Mouse (Mus musculus) adrenal gland (tissue): ENCODE results near the gene Olfr1160.
"Not testable (repeated sequence)": the region's sequence is repeated elsewhere in the genome, so short reads cannot be mapped to it uniquely, and the experiment has no call there.

Experiments
- intact Hi-C: fragments of 180-260 bp; cut with DNase I; formaldehyde crosslinking; loops from one replicate; pipeline ENCODE4 v1.15.1; 2025
- long read RNA-seq, 2 experiments: library from polyadenylated mRNA; unstranded; transcript quantifications; one replicate each; pipeline ENCODE4 v2.0.0; 2020; ENCODE audit warnings: borderline replicate concordance in 1 of 2; ENCODE audit not compliant: insufficient replicate concordance in 1 of 2

The Olfr1160 gene
- long read RNA-seq, experiment 1, result 0 reads
- long read RNA-seq, experiment 2, result 0 reads

DNA sequence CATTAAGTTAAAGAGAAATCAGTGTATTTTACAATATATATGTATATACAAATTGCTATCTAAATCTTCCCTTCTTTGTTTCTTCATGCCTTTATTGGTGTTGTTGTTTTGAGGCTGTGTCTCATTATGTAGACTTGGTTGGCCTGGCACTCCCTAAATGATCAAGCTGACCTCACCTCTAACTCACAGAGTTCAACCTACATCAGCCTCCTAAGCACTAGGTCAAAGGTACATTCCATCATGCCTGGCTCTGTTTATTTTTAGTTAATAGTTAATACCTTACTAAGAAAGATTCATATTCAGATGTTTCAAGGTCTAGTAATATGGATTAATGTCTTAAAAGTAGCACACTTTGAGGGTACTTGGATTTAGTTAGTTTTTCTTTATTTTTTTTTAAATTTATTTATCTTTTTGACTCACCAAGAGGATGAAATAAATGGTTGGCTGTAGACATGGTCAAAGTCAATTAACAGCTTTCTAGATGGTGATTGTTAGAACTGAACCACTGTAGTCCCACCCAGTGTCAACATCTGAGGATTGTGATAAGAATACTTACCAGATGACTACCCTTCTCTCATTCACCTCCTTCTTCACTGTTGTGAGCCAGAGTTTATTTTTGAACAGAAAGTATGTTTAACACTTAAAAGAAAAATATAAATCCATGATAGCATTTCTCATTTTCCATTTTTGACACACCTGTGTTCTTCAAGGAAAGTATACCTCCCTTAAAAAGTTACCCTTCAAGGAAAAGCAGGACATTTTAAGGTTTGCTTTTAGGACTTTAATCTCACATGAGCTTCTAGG is at the start of gene Olfr1160:
Gene Olfr1160 (minus strand): TSS at position 754 of the 804 bp plus-strand sequence.
- intact Hi-C loops, result no loop called here

DNA sequence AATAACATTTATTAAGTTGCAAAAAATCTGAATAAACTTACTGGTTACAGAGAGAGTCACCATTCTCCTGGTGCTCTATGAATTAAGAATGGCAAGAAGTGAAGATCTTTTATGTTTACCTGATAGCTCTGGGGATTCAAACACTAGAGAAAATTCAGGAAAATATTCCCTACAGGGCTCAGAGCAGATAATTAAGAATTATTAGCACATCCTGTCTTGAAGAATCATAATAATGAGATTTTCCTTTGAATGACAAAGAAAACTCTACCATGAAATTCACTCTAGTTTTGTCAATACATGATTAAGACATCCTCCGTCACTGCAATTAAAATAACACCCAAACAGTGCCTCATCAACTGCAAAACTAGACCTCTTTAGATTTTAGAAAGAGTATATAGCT is 43.0 kb upstream of the Olfr1160 start, which contains the start of gene Olfr1162:
Gene Olfr1162 (minus strand): TSS at position 101 of the 400 bp plus-strand sequence.
- intact Hi-C loops, result no loop called here

DNA sequence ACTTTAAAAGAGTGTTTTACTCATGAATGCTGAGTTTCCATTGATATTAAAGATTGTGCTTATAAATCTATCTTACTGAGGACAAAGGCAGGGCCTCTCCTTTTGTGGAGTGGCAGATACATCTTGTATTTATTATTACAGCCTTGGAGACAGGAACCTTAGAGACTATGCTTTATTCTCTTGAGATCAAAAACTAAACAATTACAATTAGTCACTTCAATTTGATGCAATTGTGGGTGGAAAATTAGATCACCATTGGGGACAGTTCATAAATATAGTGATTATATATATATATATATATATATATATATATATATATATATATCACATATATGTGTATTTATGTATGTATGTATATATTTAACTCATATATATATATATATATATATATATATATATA is 29.5 kb upstream of the Olfr1160 start, which contains the start of gene Olfr73:
Gene Olfr73 (minus strand): TSS at position 101 of the 400 bp plus-strand sequence.
- intact Hi-C loops, result no loop called here

DNA sequence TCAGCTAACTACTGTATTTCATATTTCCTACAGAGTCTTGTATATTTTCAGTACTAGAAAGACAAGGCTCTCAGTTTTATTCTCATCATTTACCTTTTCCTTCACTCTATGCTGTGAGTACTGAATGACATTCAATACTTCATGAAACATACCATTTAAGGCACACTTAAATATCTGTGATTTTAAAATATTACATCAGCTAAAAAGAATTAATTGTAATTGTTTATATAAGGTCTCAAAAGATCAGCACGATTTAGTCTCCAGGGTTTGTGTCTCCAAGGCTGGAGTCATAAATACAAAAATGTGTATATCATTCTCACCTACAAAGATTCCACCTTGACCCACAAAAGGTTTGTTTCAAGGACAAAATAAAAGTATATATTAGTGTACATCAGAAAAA is 14.4 kb upstream of the Olfr1160 start, which contains the start of gene Olfr1161:
Gene Olfr1161 (plus strand): TSS at position 301 of the 400 bp plus-strand sequence.
- intact Hi-C loops, result not testable (repeated sequence)

DNA sequence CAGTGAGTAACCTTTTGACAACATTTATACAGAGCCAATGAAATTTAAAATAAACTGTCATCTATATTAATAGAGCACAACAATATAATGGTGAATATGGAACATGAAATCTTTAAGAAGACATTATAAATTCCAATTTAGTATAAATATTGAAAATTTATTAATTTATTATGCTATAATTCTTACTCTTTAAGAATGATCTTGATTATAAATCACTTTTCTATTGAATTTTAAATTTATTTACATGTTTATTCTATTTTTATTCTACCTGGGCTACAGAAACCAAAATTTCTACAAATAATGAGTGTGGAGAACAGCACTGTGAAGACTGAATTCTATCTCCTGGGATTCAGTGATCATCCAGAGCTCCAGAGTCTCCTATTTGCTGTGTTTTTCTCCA is 18.3 kb downstream of the Olfr1160 start, which contains the start of gene Olfr1158:
Gene Olfr1158 (plus strand): TSS at position 301 of the 400 bp plus-strand sequence.
- intact Hi-C loops, result no loop called here

DNA sequence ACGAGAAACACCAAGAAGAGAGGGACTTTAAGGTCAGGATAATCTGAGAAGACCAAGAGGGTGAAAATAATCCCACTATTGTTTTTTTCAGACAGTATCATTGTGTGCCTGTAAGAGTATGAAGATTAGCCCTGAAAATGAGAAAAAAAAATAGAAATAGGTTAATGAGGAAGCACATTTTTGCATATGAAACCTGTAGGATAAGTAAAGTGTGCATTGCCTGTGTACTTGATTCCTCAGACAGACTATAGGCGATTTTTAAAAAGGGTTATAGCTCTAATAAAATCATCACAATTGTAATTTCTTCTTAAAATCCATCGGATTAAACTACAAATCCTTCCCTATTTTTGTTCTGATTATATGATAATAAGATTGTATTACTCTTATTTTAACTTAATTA is 33.5 kb downstream of the Olfr1160 start, which contains the start of gene Olfr74:
Gene Olfr74 (minus strand): TSS at position 101 of the 400 bp plus-strand sequence.
- intact Hi-C loops, result no loop called here

DNA sequence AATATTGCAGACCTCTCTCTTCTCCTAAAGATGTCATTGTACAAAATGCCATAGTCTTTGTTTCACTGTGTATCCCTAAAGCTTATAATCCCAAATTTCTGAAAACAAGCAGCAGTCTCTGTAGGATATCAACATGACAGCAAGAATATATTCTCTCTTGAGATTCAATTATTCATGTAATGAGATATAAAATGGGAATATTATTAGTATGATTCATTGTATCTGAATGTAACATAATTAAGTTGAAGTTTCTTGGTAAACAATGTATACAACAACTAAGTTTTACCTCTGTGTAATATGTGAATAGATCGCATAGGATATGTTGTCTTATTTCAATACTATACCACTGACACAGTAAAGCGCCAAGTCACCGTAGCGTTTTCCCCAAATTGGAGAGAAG is 39.9 kb downstream of the Olfr1160 start, which contains the start of gene Olfr1157:
Gene Olfr1157 (minus strand): TSS at position 101 of the 400 bp plus-strand sequence.
- intact Hi-C loops, result no loop called here

DNA sequence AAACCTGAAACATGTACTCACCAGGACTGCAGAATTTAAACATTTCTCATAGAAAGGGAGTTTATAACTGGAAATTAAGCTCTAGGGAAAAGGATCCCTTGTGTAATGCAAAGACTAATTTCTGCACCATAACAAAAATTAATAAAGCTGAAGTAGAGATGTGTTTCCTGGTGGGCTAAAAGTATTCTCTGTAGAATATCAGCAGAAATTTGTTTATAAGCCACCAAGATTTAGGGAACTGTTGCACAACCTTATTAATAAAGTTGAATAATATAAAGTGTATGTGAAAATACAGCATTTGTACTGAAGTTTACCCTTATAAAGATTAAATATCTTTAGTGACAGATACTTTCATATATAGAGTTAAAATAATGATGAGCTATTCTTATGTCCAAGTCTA is 55.1 kb downstream of the Olfr1160 start, which contains the start of gene Olfr1156:
Gene Olfr1156 (minus strand): TSS at position 101 of the 400 bp plus-strand sequence.
- intact Hi-C loops, result no loop called here
